Mouse (Mus musculus) embryonic fibroblast, embryonic 13.5 days (primary cell): ENCODE measurements at regions not wholly inside any gene's neighbourhood (a gene's known extent, or its start where the extent isn't known, plus 50 kb on each side); places are given as distances from the start of the nearest gene placed in this dataset.

Experiments used
- H3K27ac ChIP-seq: 2 replicates; pipeline ENCODE4 v1.5.1; 2012; ENCODE audit warnings: low read length, control low read depth, inconsistent platforms; ENCODE audit not compliant: insufficient read depth
- H3K4me1 ChIP-seq: 2 replicates; pipeline ENCODE4 v1.6.1; 2011; ENCODE audit warnings: low read length; ENCODE audit not compliant: control insufficient read depth, insufficient read depth
- H3K4me3 ChIP-seq: 2 replicates; pipeline ENCODE4 v1.5.1; 2011; ENCODE audit warnings: mild to moderate bottlenecking, control low read depth, low read length; ENCODE audit not compliant: insufficient read depth
- CTCF ChIP-seq: IDR thresholded peaks from 2 replicates; pipeline ENCODE4 v1.5.1; 2011; ENCODE audit warnings: mild to moderate bottlenecking, control low read depth, low read length, moderate library complexity, borderline replicate concordance; ENCODE audit not compliant: insufficient read depth
- POLR2A ChIP-seq: IDR thresholded peaks from 2 replicates; pipeline ENCODE4 v1.6.1; 2011; ENCODE audit warnings: low read depth, mild to moderate bottlenecking, control low read depth, low read length, moderate library complexity

GRCm38 (mm10) chr17:88343091-88343783, 97.3 kb upstream of the Foxn2 start:
- H3K4me1 ChIP-seq = no peaks in the 10 kb centered on the region
- H3K4me3 ChIP-seq = no peak overlapping the region
- H3K27ac ChIP-seq = no peak overlapping the region
- no peak for TF ChIP-seq POLR2A

DNA sequence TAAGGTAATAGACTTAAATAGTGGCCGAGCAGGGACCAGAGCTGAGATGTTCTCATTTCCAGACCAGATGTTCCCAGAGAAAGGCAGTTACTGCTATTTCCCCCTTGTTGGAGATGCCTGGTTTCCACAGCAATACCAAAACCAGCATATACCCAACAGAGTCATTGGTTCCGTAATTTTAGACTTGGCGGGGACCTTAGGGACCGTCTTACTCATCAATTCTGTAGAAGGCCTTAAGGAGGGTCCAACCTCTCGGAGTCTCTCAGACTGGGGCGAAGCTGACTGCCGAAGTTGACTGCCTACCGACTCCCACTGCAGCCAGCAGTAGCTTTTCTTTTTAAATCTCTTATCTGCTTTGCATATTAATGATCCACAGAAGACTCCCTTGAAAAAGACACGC, 95.1 kb upstream of the Foxn2 start:
- Histone ChIP-seq H3K4me1 (no peaks in the 10 kb centered on the region), H3K27ac (no peak overlapping the region), H3K4me3 (no peak overlapping the region)
- TF ChIP-seq CTCF (no peak), POLR2A (no peak)

GRCm38 (mm10) chr17:88346896-88347295, 93.6 kb upstream of the Foxn2 start:
- Histone ChIP-seq H3K4me3 (no peak overlapping the region), H3K27ac (no peak overlapping the region), H3K4me1 (no peaks in the 10 kb centered on the region)
- TF ChIP-seq CTCF (no peak), POLR2A (no peak)

GRCm38 (mm10) chr17:88349825-88350460, 90.6 kb upstream of the Foxn2 start:
- TF ChIP-seq CTCF = no peak
- no peak for TF ChIP-seq POLR2A
- Histone ChIP-seq H3K27ac (no peak overlapping the region), H3K4me3 (no peak overlapping the region), H3K4me1 (no peaks in the 10 kb centered on the region)

- no peak overlapping the region for H3K4me3 ChIP-seq
- H3K4me1 ChIP-seq = no peaks in the 10 kb centered on the region
- TF ChIP-seq POLR2A (no peak), CTCF (no peak)
- no peak overlapping the region for H3K27ac ChIP-seq
Measured at GRCm38 (mm10) chr17:88350986-88351385, 89.5 kb upstream of the Foxn2 start.

GRCm38 (mm10) chr17:88352960-88353359, 87.6 kb upstream of the Foxn2 start:
- TF ChIP-seq CTCF (no peak), POLR2A (no peak)
- H3K4me3 ChIP-seq = no peak overlapping the region
- H3K27ac ChIP-seq = no peak overlapping the region
- H3K4me1 ChIP-seq = no peaks in the 10 kb centered on the region

- TF ChIP-seq CTCF = no peak
- no peak for TF ChIP-seq POLR2A
- Histone ChIP-seq H3K27ac (no peak overlapping the region), H3K4me3 (no peak overlapping the region), H3K4me1 (no peaks in the 10 kb centered on the region)
Measured at GRCm38 (mm10) chr17:88361161-88361560, 79.3 kb upstream of the Foxn2 start.

- Histone ChIP-seq H3K4me3 (no peak overlapping the region), H3K4me1 (no peaks in the 10 kb centered on the region), H3K27ac (no peak overlapping the region)
- TF ChIP-seq CTCF (no peak), POLR2A (no peak)
Measured at GRCm38 (mm10) chr17:88362404-88362803, 78.1 kb upstream of the Foxn2 start.

DNA sequence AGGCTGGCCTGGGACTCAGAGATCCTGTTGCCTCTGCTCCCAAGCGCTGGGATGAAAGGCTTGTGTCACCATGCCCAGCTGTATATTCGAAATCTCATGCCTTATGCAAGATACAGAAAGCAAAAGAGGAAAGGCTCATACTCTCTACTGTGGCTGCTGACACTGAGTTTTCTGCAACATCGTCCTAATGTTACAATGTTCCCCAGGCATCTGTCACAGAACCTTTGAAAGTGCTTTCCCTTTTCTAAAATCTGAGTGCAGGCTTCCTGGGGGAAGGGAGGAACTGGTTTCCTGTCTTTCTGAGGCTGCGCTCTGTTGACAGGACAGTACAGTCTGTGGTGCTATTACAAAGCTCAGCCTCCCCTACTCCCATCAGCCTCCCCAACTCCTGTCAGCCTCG, 72.6 kb upstream of the Foxn2 start:
- TF ChIP-seq POLR2A = no peak
- TF ChIP-seq CTCF = no peak
- Histone ChIP-seq H3K27ac (no peak overlapping the region), H3K4me3 (no peak overlapping the region)

GRCm38 (mm10) chr17:88369971-88370370, 70.5 kb upstream of the Foxn2 start:
- no peak overlapping the region for H3K27ac ChIP-seq
- no peak for TF ChIP-seq CTCF
- no peak for TF ChIP-seq POLR2A
- no peak overlapping the region for H3K4me3 ChIP-seq
- H3K4me1 ChIP-seq = no peaks in the 10 kb centered on the region

More for the DNA sequence above, 72.6 kb upstream of the Foxn2 start:
- H3K4me1 ChIP-seq = no peaks in the 10 kb centered on the region
